Mouse (Mus musculus): ENCODE data around the gene Faf2.

Faf2 gene

DNA sequence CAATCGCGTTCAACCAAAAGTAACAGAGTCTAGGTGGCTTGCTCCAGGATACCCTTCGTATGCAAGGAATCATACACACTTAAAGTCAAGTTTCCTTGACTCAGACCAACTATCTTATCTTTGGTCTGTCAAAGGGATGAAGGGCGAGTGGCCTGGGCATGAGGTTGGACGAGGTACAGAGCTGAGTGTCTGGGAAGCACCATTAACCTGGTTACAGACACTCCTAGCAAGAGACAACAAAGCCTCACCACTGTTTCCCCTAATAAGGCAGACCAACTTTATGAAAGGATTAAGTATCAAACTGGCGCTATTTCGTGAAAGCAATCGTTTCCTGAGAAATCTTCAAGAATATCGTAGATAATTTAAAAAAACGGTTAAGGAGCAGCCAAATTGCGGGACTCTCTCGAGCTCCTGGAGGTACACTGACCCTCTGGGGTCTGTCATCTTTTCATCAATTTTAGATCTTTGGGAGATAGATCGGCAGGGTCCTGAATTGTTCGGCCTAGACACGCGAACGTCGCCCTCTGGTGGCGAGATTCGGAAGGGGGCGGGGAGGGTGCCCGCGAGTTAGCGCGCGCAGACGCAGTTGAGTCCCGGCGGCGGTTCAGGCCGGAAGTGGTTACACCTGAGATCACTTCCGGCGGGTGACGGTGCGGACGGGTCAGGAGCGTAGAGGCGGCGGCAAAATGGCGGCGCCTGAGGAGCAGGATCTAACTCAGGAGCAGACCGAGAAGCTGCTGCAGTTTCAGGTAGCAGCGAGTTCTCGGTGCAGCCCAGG lies at the start of gene Faf2:
Gene Faf2 (plus strand): TSS at position 630 of the 778 bp plus-strand sequence.
- in situ Hi-C loops (cut with MboI; ENCODE audit: low pct_unique_long_range_greater_than_20kb in 1 of 2, low sequenced_read_pairs in 2 of 2, unreplicated experiment in 1 of 2) = no loop called here

DNA sequence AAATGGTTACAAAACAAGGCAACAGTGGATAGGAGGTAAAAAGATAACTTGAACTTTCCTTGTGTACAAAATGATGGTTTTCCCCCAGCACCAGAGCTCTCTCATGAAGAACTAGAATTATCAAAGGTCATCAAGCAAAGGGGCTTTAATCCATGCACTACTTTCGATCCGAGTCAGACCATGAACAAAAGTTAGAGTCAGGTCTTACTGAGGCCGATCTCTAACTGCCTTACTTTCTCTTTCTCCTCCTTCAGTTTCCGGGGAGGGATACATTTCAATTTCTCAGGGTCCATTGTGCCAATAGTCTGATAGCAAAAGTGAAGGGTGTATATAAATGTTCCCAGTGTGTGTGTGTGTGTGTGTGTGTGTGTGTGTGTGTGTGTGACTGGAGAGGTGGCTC lies 49.0 kb upstream of the Faf2 start:
- in situ Hi-C loops (cut with MboI; ENCODE audit: low pct_unique_long_range_greater_than_20kb in 1 of 2, low sequenced_read_pairs in 2 of 2, unreplicated experiment in 1 of 2) = no loop called here

DNA sequence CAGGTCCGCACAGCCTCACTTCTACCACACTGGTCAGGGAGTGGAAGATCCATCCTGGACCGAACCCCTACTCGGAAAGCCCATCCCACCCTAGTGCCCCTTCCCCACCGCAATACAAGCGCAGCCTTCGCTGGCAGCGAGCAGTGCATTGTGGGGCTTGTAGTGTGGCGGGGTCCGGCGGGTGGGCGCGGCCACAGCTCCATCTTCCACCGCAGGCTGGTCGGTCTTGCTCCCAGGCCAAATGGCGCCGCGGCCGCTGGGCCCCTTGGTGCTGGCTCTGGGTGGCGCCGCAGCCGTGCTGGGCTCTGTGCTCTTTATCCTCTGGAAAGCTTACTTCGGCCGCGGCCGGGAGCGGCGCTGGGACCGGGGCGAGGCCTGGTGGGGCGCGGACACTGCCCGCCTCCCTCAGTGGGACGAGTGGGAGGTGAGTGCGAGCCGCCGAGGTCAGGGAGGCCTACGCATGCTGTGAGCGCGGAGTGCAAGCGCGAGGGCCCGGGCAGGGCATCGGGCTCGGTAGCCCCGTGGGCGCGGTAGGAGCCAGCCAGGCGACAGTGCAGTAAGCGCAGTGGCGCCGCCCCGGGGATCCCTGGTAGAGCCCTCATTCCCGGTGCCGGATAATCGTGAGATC lies 46.6 kb upstream of the Faf2 start, which contains the start of gene Arl10:
Gene Arl10 (plus strand): TSS at position 162 of the 628 bp plus-strand sequence.
- in situ Hi-C loops (cut with MboI; ENCODE audit: low pct_unique_long_range_greater_than_20kb in 1 of 2, low sequenced_read_pairs in 2 of 2, unreplicated experiment in 1 of 2) = no loop called here

DNA sequence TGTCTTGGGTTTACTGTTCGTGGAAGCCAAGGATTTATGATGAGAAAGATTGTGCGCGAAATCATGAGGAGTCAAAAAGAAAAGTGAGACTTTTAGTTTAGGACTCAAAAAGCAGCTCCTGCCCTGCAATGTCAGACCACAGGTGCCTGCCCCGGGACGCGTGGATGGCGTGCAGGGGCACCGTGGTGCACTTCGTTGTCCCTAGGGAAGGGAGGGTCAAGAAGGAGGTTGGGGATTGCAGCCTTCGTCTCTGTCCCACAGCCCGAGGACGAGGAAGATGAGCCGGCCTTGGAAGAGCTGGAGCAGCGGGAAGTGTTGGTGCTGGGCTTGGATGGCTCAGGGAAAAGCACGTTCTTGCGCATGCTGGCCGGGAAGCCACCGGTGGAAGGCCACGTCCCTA lies 46.1 kb upstream of the Faf2 start:
- in situ Hi-C loops (cut with MboI; ENCODE audit: low pct_unique_long_range_greater_than_20kb in 1 of 2, low sequenced_read_pairs in 2 of 2, unreplicated experiment in 1 of 2) = no loop called here

DNA sequence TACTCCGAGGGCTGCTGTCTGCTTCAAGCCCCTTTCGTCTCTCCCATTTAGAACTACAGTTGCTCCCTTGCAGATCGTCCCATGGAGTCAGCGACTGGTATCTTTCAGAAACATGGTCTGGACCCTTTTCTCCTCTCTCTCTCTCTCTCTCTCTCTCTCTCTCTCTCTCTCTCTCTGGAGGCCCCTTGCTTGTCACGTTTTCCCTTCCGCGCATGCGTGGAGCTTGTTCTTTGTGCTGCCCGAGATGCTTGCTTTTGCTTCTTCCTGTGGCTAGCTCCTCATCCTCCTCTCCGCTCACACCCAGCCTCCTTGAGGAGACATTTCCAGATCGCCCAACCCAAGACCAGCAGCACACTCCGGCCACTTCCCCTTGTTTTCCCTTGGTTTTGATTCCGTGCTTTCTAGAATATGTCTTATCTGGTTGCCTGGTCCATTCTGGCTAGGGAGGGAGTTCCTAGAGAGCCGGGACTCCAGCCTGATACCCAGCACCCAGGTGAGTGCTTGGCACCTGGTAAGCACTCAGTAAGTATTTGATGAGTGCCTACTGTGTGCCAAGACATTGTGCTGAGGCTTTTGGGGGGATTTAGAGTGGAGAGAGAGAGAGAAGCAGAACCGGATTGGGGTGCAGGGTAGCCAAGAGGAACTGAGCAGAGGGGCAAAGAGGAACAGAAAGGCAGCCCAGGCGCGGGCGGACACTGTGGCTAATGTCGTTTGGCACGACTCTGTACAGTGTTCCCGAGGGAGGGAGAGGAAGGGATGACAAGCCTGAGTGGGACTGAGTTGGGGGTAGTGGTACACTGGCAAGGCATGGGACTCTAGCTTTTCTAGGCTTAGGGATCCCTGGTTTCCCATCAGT lies 43.7 kb upstream of the Faf2 start:
- in situ Hi-C loops (cut with MboI; ENCODE audit: low pct_unique_long_range_greater_than_20kb in 1 of 2, low sequenced_read_pairs in 2 of 2, unreplicated experiment in 1 of 2) = no loop called here

DNA sequence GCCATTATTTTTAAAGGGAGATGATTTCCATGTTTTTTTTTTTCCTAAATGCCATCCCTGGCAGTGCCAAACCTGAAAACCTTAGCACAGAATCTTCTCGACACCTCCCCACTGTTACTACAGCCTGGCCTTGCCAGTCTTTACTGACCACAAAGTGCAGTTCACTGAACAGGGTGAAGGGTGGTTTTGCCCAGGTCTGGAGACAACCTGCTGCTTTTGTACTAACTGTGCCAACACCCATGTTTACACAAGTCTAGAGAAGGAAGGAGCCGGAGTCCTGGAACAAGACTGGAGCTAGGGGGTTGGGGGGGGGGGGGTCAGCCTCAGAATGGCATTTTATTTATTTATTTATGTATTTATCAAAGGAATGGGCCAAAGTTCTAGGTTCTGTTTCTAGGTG lies 40.2 kb upstream of the Faf2 start:
- in situ Hi-C loops (cut with MboI; ENCODE audit: low pct_unique_long_range_greater_than_20kb in 1 of 2, low sequenced_read_pairs in 2 of 2, unreplicated experiment in 1 of 2) = no loop called here

DNA sequence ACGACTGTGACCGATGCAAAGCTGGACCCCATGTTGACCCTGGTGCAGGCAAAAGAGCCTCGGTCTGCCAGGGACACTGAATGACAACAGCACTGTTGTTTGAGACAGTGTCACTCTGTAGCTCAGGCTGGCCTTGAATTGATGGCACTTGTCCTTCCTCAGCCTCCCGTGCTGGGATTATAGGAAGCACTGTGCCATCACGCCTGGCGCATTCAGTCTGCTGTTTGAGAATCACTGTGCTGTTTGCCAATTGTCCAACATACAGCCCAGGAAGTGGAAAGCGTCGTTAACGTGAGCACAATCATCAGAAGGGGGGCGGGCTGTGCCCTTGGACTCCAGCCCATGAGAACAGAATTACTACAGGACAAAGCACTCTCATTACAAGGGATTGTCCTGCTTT lies 39.5 kb upstream of the Faf2 start:
- in situ Hi-C loops (cut with MboI; ENCODE audit: low pct_unique_long_range_greater_than_20kb in 1 of 2, low sequenced_read_pairs in 2 of 2, unreplicated experiment in 1 of 2) = no loop called here

DNA sequence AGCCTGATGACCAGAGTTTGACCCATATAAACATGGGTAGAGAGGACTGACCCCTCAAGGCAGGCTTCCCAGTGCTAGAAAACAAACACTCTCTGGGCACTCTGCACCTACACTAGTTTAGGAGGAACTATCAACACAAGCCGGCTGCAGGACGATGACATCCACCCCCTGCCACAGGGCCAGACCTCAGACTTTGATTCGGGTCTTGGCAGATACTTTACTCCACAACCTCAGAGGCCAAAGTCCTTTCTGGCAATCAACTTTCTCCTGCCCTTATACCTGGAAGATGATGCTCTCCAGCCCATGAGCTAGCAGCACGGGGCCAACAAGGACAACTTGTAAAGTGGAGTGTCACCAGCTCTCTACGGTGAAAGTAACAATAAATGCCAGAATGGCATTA lies 38.7 kb upstream of the Faf2 start:
- in situ Hi-C loops (cut with MboI; ENCODE audit: low pct_unique_long_range_greater_than_20kb in 1 of 2, low sequenced_read_pairs in 2 of 2, unreplicated experiment in 1 of 2) = no loop called here

DNA sequence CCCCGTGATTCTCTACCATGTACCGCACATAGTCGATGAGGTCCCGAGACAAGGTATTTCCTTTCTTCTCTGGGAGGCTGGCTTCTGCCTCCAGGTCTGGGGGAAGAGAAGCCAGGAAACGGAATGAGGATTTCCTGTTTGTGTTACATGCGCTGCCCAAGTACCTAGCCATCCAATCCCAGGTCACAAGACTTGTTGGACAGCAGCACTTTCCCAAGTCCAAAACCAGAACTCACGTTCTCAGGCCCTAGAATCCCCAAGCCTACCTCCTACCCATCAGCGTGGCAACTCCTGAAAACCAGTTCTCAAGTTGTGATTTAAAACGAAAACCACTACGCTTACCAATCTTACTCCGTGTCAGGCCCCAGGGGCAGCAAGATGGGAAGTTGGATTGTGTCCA lies 35.8 kb upstream of the Faf2 start:
- in situ Hi-C loops (cut with MboI; ENCODE audit: low pct_unique_long_range_greater_than_20kb in 1 of 2, low sequenced_read_pairs in 2 of 2, unreplicated experiment in 1 of 2) = no loop called here

DNA sequence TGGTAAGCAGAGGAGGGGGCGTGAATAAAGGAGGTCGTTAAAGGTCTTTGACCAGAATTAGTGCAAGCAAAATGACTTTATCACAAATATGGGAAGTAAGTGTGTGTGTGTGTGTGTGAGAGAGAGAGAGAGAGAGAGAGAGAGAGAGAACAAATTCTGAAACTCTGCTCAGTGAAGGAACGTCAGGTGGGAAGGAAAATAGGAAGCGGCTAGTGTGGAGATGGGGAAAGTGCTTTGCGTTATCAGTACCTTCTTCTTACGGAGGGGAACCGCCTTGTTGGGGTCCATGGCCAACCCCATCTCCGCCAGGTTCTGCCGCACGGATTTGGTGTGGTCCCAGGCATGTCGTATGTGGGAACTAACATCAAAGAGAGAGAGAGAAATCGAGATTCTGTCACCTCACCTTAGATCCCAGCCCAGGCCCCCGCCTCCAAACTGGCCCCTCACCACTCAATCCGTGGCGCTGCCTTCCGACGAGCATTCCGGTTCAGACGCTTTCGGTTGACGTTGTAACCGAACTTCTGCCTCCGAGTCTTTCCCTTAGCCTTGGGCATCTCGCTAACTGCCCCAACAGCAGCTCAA lies 32.1 kb upstream of the Faf2 start:
- in situ Hi-C loops (cut with MboI; ENCODE audit: low pct_unique_long_range_greater_than_20kb in 1 of 2, low sequenced_read_pairs in 2 of 2, unreplicated experiment in 1 of 2) = no loop called here

DNA sequence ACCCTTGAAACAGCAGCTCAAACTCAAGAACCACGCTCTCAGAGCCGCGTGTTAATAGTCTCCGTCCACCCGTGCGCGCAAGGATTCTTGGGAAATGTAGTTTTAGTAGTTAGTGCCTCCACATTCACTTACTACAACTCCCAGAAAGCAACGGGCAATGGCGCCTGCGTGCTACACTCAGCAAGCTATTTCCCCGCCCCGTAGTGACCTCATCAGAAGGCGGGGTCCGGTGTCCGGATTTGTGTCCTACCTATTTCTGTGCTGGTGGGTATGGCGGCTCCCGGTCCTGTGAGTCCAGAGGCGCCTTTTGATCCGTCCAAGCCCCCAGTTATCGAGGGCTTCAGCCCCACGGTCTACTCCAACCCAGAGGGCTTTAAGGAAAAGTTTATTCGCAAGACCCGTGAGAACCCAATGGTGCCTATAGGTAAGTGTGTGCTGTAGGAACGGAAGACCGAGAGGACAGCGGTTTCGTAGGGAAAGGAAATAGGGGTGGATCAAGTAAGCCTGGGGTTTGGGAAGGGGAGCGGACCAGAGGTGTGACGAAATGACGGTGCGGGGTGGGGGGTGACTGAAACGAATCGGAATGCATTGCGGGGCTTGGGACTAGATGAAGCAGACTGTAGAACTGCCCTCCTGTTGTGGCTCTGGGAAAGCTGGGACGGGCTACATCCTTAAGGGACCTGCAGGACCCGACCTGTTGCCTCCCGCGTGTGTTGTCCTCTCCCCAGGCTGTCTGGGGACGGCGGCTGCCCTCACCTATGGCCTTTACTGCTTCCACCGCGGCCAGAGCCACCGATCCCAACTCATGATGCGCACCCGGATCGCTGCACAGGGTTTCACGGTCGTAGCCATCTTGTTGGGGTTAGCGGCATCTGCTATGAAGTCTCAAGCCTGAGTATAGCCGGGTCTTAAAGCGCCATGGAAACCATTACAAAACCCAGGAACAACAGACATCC lies 31.3 kb upstream of the Faf2 start, which contains the start of the genes Nop16 and Higd2a:
Gene Nop16 (minus strand): TSS at position 95 of the 956 bp plus-strand sequence.
Gene Higd2a (plus strand): TSS at position 212 of the 956 bp plus-strand sequence.
- in situ Hi-C loops (cut with MboI; ENCODE audit: low pct_unique_long_range_greater_than_20kb in 1 of 2, low sequenced_read_pairs in 2 of 2, unreplicated experiment in 1 of 2) = no loop called here

DNA sequence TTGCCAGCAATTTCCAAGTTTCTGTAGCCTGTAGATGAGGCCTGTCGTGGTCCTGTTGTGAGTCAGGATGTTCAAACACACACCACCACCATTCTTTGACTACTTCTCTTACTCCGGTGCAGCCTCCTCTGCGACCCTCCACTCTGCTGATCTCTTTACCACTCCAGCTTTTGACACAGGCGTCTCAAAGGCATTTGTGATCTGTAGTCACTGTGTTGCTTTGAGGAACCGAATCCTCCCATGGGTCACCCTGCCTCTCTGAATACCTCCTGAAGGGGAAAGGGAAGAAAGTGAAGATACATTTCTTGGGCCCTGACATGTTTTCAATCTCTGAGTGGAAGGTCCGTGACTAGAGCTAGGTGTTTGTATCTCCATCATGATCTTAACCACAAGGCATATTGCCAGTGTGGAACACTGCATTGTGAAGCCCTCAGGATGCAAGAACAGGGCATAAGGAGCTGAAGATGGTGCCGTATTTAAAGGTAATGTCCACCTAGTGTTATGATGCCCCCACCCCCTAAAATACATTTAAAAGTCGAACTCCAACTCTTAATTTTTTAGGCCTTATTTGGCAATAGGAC lies 29.7 kb upstream of the Faf2 start:
- in situ Hi-C loops (cut with MboI; ENCODE audit: low pct_unique_long_range_greater_than_20kb in 1 of 2, low sequenced_read_pairs in 2 of 2, unreplicated experiment in 1 of 2) = no loop called here

DNA sequence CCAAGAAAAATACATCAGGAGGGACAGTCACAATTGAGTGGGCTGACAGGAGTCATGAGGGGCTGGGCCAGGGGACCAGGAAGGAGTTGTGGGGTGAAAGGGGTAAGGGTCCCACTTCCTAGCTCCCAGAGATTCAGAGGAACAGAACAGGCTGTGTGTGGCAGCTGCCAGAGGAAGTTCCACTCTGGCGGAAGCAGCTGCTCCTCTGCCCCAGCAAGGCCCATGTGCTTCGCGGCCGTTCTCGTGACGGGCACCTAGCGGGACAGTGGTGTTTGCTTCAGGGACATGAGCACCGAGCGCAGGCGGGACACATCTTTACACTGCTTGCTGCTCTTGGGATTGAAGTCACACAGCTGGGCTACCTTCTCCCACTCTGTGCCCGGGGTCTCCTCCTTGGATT lies 28.0 kb upstream of the Faf2 start:
- in situ Hi-C loops (cut with MboI; ENCODE audit: low pct_unique_long_range_greater_than_20kb in 1 of 2, low sequenced_read_pairs in 2 of 2, unreplicated experiment in 1 of 2) = no loop called here

DNA sequence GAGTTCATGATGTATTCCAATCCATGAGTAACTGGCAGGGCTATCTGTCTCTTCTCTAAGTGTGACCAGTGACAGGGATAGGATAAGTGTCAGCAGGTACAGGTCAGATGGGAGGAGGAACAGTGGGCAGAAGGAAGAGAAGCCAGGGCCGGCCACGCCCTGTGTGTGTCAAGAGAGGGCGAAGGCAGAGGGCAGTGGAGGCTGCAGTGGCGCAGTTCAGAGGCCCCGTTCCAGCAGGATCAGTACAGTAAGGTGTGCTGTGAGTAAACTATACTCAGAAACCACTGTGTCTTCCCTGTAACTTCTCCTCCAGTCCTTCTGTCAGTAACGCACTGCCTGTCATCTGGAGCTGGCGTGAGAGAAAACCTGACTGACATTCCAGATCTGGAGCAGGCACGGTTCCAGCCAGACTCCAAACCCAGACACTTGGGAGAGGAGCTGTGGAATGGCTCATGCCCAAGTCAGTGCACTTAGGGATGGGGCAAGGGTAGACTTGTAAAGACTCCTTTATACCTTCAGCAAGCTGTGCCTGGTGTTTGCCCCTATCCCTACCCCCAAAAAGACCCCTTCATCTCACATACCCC lies 25.4 kb upstream of the Faf2 start:
- in situ Hi-C loops (cut with MboI; ENCODE audit: low pct_unique_long_range_greater_than_20kb in 1 of 2, low sequenced_read_pairs in 2 of 2, unreplicated experiment in 1 of 2) = no loop called here

DNA sequence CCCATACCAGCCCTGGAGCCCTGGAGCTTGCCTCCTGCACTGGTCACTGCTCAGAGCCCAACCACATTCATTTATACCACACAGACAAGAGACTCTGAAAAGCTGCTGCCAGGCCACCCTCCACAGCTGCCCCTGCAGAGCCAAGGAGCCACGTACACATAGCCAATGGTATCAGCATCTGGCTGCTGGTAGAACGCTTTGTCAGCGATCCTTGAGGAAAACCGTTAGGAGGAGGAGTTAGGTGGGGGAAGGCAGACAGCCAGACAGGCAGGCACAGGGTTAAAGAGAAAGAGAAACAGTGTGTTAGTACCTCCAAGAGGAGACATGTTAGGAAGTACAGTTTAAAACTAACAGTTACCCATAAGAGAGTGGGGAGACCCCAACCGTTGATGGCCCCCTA lies 24.7 kb upstream of the Faf2 start:
- in situ Hi-C loops (cut with MboI; ENCODE audit: low pct_unique_long_range_greater_than_20kb in 1 of 2, low sequenced_read_pairs in 2 of 2, unreplicated experiment in 1 of 2) = no loop called here

DNA sequence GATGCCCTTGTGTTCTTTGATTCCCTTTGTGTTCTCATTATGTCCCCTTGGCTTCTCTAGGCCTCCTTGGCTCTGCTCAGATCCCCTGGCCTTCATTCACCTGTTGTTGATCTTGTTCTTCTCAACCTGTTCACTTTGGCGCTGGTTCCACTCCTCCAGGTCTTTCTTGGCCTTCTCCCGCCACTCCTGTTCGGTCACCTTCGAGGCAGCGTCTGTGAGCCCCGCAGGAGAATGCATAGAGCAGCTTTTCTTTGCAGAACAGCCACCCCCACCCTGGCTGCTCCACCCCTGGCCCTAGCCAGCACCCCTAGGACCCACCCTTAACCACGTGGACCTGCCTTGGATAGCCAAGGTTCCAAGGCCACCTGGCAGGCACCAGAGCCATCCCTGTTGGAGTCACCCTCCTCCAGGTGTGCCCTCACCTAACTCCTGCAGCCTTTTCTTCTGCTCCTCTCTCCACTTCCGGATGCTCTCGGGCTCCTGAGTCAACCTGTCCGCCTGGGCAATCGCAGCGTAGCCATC lies 22.9 kb upstream of the Faf2 start:
- in situ Hi-C loops (cut with MboI; ENCODE audit: low pct_unique_long_range_greater_than_20kb in 1 of 2, low sequenced_read_pairs in 2 of 2, unreplicated experiment in 1 of 2) = no loop called here

DNA sequence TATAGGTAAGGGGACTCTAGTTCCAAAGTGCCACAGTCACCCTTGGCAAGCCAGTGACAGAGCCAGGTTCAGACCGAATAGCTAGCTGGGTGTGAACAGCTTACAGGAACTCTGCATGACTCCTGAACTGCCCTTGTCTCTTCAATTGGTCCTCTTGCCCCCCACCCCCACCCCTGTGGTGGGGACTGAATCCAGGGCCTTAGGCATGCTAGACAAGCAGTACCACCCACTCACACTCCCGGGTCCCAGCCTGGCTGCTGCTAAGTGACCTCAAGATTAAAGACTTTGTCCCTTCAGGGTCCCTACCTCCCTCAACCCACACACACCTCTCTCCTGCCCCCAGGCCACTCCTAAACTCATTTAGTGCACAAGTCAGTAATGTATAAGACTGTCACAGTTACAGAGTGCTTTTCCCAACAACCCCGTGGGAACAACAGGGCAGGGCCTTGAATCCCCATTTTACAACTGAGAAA lies 18.9 kb upstream of the Faf2 start:
- in situ Hi-C loops (cut with MboI; ENCODE audit: low pct_unique_long_range_greater_than_20kb in 1 of 2, low sequenced_read_pairs in 2 of 2, unreplicated experiment in 1 of 2) = no loop called here
